Mouse (Mus musculus) ES-Bruce4 (cell line): ENCODE measurements at regions not wholly inside any gene's neighbourhood (a gene's known extent, or its start where the extent isn't known, plus 50 kb on each side); places are given as distances from the start of the nearest gene placed in this dataset.

Experiments
- H3K27ac ChIP-seq: 2 replicates; pipeline ENCODE4 v1.5.1; 2012; ENCODE audit warnings: low read length, inconsistent platforms; ENCODE audit not compliant: insufficient read depth
- H3K27me3 ChIP-seq: 2 replicates; pipeline ENCODE4 v1.6.1; 2012; ENCODE audit warnings: mild to moderate bottlenecking, low read length, inconsistent platforms; ENCODE audit not compliant: control insufficient read depth, poor library complexity, insufficient read depth, severe bottlenecking
- H3K36me3 ChIP-seq: 2 replicates; pipeline ENCODE4 v1.6.1; 2012; ENCODE audit warnings: inconsistent platforms, mild to moderate bottlenecking, low read length, moderate library complexity; ENCODE audit not compliant: control insufficient read depth, poor library complexity, insufficient read depth, severe bottlenecking
- H3K4me1 ChIP-seq: one replicate; pipeline ENCODE4 v1.8.1; 2011; ENCODE audit warnings: low read length; ENCODE audit not compliant: control insufficient read depth, insufficient read depth
- H3K4me3 ChIP-seq: 2 replicates; pipeline ENCODE4 v1.5.1; 2011; ENCODE audit warnings: low read depth, mild to moderate bottlenecking, low read length
- H3K9ac ChIP-seq: 2 replicates; pipeline ENCODE4 v1.6.1; 2012; ENCODE audit warnings: low read depth, mild to moderate bottlenecking, inconsistent platforms; ENCODE audit not compliant: poor library complexity, severe bottlenecking
- H3K9me3 ChIP-seq: replicated peaks from 2 replicates; pipeline ENCODE4 v1.6.1; 2012; ENCODE audit warnings: mild to moderate bottlenecking, low read length, inconsistent platforms; ENCODE audit not compliant: control insufficient read depth, poor library complexity, insufficient read depth, severe bottlenecking
- CTCF ChIP-seq: IDR thresholded peaks from one replicate; pipeline ENCODE4 v1.8.1; 2011; ENCODE audit warnings: low read depth, low read length
- EP300 ChIP-seq: IDR thresholded peaks from 2 replicates; pipeline ENCODE4 v1.6.1; 2011; ENCODE audit warnings: low read depth, low read length; ENCODE audit not compliant: insufficient read depth
- POLR2A ChIP-seq: IDR thresholded peaks from one replicate; pipeline ENCODE4 v1.8.1; 2011; ENCODE audit warnings: low read length; ENCODE audit not compliant: insufficient read depth

DNA sequence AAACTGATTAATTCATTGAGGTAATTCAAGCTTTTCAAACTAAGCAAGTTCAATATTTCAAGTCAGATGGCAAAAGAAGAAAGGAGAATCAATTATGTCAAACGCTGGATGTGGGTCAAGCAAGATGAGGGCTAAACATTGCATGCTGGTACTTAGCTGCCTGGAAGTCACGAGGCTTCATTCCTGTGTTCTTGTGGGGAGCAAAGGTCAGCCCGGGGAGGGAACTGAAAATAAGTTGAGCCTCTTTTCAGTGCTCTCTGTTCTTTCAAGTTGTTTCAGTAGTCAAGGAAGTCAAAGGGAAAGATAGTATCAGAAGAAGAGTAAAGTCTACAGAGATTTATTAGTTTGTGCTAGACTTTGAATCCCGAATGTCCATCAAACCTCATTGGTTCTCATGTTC is 122.9 kb upstream of the Fat1 start:
- TF ChIP-seq CTCF (no peak), EP300 (no peak), POLR2A (no peak)
- H3K4me1 ChIP-seq, result no peaks in the 10 kb centered on the region
- H3K9me3 ChIP-seq, result no peaks in the 10 kb centered on the region
- H3K9ac ChIP-seq, result no peak overlapping the region
- no peaks in the 10 kb centered on the region for H3K36me3 ChIP-seq
- no peak overlapping the region for H3K4me3 ChIP-seq
- no peak overlapping the region for H3K27ac ChIP-seq
- peaks cover 1% of the 10 kb centered on the region; the same call in 1 of the 2 replicates for H3K27me3 ChIP-seq

DNA sequence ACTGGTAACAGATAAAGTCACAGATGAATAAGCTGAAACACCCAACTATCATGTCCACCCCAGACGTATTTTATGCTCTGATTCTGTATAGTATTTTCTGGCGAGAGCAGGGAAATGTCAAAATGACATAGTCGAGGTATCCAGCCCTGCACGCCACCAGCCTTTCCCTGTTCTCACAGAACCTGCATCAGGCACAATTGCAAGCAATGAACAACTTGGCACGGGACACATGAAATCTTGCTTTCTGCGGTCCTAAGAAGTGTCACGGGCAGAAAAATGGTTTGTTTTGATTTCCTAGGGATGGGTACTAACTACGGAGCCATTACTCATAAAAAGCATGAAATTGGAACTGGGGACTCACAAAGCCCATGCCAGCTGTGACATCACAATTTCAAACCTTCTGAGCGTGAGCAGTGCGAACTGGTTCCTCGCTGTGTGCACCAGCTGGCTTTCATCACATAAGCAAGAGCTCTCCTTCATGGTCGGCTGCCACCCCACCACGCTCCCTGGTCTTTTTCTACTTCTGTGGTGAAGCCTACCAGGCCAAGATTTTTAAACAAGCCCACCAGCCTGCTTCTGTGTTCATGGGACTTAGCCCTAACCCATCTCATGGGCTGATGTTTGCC is 117.6 kb upstream of the Fat1 start:
- Histone ChIP-seq H3K9ac (no peak overlapping the region), H3K4me1 (no peaks in the 10 kb centered on the region), H3K27me3 (peaks cover 1% of the 10 kb centered on the region; the same call in 1 of the 2 replicates), H3K36me3 (no peaks in the 10 kb centered on the region), H3K4me3 (no peak overlapping the region), H3K27ac (no peak overlapping the region), H3K9me3 (no peaks in the 10 kb centered on the region)
- no peak for TF ChIP-seq EP300
- no peak for TF ChIP-seq CTCF
- no peak for TF ChIP-seq POLR2A

DNA sequence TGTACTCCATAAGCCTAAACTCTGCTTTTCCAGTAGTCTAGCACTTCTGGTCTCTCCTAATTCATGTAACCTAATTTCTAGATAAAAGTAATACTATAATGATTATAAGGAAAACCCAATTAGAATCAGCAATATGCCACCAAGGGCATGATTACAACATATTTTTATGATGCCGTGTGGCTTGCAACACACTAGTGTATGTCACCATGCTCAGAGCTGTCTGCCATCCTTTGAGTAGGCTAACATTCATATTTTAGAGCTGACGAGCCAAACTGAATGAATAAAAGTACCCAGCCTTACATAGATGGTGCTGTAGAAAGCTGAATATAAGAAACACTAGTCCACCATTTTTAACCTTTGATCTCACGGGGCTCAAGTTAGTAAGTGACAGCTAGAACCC is 116.0 kb upstream of the Fat1 start:
- Histone ChIP-seq H3K27ac (no peak overlapping the region), H3K4me3 (no peak overlapping the region), H3K9ac (no peak overlapping the region), H3K36me3 (no peaks in the 10 kb centered on the region), H3K27me3 (peaks cover 1% of the 10 kb centered on the region; the same call in 1 of the 2 replicates), H3K9me3 (peaks cover 12% of the 10 kb centered on the region), H3K4me1 (no peaks in the 10 kb centered on the region)
- no peak for TF ChIP-seq POLR2A

DNA sequence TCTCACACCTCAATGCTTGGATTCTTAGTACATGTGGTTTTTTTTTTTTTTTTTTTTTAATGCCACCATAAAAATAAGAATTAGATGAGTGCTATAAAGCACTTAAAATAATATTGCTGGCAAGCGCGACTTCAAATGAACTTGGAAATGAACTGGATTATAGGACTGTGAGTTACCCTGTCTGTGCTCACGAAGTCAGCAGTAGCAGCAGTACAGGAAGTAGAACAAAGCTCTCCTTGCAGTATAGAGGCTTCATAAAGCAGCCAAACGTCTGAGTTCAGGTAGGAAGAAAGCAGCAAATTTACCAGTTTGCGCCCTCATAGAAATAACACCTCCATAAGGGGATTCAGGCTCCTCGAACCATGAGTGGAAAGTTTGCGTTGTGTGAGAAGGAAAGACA is 115.6 kb upstream of the Fat1 start:
- Histone ChIP-seq H3K4me1 (no peaks in the 10 kb centered on the region), H3K9me3 (peaks cover 12% of the 10 kb centered on the region), H3K9ac (no peak overlapping the region), H3K4me3 (no peak overlapping the region), H3K27me3 (peaks cover 1% of the 10 kb centered on the region; the same call in 1 of the 2 replicates), H3K27ac (no peak overlapping the region), H3K36me3 (no peaks in the 10 kb centered on the region)
- TF ChIP-seq EP300, result no peak
- no peak for TF ChIP-seq CTCF
- no peak for TF ChIP-seq POLR2A

DNA sequence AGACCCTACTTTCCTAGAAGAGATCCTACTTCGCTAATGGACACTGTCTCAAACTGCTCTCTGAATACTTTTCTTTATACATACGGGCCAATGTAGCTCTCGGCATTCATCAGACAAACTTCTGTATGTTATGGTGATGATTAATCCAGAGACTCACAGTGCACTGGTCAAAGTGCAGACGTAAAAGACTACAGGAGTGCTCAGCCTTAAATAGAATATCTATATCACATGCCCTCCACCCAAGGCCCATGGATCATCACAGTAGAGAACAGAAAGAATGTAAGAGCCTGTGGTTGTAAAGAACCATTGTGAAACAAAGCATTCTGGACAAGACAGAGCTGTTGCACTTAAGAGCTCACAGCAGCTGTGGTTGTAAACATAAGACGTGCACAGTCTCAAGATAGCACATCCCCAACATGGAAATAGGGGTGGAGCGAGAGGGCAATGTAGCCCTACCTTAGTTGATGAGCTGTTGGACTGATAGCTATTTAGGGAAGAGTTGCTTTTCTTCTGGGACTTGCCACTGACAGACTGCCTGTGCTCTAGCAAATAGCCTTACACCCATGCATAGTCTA is 110.0 kb upstream of the Fat1 start:
- no peaks in the 10 kb centered on the region for H3K27me3 ChIP-seq
- no peak overlapping the region for H3K4me3 ChIP-seq
- no peak overlapping the region for H3K27ac ChIP-seq
- H3K9ac ChIP-seq, result no peak overlapping the region
- TF ChIP-seq CTCF (no peak), EP300 (no peak), POLR2A (no peak)
- no peaks in the 10 kb centered on the region for H3K36me3 ChIP-seq
- no peaks in the 10 kb centered on the region for H3K4me1 ChIP-seq
- peaks cover 18% of the 10 kb centered on the region for H3K9me3 ChIP-seq

DNA sequence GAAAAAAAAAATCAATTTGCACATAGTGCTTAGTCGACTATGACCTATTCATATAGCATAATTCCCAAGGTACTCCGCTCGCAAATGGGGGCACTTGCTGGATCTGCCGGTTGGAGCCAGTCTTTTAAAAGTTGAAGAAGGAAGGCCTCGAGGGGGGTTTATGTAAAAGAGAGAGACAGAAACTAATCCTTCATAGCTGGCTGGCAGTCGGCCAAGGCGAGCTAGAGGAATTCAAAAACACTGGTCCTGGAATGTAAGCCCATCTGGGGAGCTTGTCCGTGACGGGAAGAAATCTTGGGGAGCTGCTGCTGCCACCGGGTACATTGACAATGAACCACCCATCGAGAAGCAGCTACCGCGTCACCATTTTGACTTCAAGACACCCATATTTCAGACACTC is 108.3 kb upstream of the Fat1 start:
- Histone ChIP-seq H3K27me3 (no peaks in the 10 kb centered on the region), H3K36me3 (no peaks in the 10 kb centered on the region), H3K4me1 (no peaks in the 10 kb centered on the region), H3K4me3 (no peak overlapping the region), H3K9ac (no peak overlapping the region), H3K27ac (no peak overlapping the region), H3K9me3 (peaks cover 23% of the 10 kb centered on the region)
- TF ChIP-seq POLR2A (no peak), EP300 (no peak)
